Mouse (Mus musculus) cerebellum, postnatal 25 days (tissue): Measurements from ENCODE around the gene Stx18.

ENCODE experiments used
- DNase-seq, 2 experiments: peaks; one replicate each; pipeline ENCODE4 v3.0.0; 2021; ENCODE audit warnings: mixed read lengths in 2 of 2

Stx18 gene

GRCm38 (mm10) chr5:38137163-38137562, 98.6 kb downstream of the Stx18 start:
- DNase-seq: no peak

- no peak for DNase-seq
Measured at GRCm38 (mm10) chr5:38140893-38141292, 102.4 kb downstream of the Stx18 start.

- no peak for DNase-seq
Measured at GRCm38 (mm10) chr5:38146524-38146923, 108.0 kb downstream of the Stx18 start.

GRCm38 (mm10) chr5:38151264-38151663, 112.7 kb downstream of the Stx18 start:
- DNase-seq: peak; percentile 47 to 64

- peak; percentile 66 to 71 for DNase-seq
Measured at GRCm38 (mm10) chr5:38152201-38153108, 113.9 kb downstream of the Stx18 start.

GRCm38 (mm10) chr5:38153636-38154035, 115.1 kb downstream of the Stx18 start:
- peak; percentile 67 to 73 for DNase-seq

GRCm38 (mm10) chr5:38157481-38158020, 119.0 kb downstream of the Stx18 start:
- DNase-seq: peak; percentile 64 to 70

- DNase-seq: peak; percentile 50
Measured at GRCm38 (mm10) chr5:38158501-38158946, 120.0 kb downstream of the Stx18 start.

GRCm38 (mm10) chr5:38158947-38159633, 120.5 kb downstream of the Stx18 start:
- peak; percentile 90 to 95 for DNase-seq

- peak in 1 of 2 experiments; percentile 45 for DNase-seq
Measured at GRCm38 (mm10) chr5:38159634-38160413, 121.3 kb downstream of the Stx18 start, which contains the start of gene Nsg1. Gene Nsg1, minus strand, starts transcription at chr5:38159907.

- DNase-seq: peak in 1 of 2 experiments; percentile 28
Measured at GRCm38 (mm10) chr5:38168497-38168896, 130.0 kb downstream of the Stx18 start.

GRCm38 (mm10) chr5:38173766-38174165, 135.2 kb downstream of the Stx18 start:
- no peak for DNase-seq

GRCm38 (mm10) chr5:38174256-38174912, 135.8 kb downstream of the Stx18 start:
- DNase-seq: no peak

- no peak for DNase-seq
Measured at GRCm38 (mm10) chr5:38184688-38185285, 146.2 kb downstream of the Stx18 start.

GRCm38 (mm10) chr5:38187006-38187405, 148.5 kb downstream of the Stx18 start:
- DNase-seq: no peak
